10 mouse cellular contexts compared by ENCODE assay signal in the genomic region with DNA sequence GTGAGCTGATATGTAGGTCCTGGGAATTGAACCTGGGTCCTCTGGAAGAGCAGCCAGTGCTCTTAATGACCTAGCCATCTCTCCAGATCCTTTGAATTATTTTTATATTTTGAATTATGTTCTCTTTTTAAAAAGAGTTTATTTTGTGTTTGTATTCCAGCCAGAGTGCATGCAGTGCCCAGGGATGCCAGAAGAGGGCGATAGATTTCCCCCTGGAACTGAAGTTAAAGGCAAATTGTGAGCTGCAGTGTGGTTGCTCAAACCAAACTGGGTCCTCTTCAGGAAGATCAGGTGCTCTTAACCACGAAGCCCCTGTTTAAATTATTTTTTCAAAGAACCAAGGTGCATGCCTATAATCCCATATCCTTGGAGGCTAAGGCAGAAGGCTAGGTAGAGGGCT. TPM values are rescaled to one million over a fixed set of nuclear protein-coding genes. Genes with fewer than 3 reads are reported as not detected.
DNase-seq lines count a peak whose midpoint lies in the region; ATAC-seq and TF ChIP-seq lines count a peak whose summit lies in the region.
"Had no signal": no experiment of that assay in that cellular context is flagged by ENCODE, and none has a peak within 500 bp of the region (broad histone marks: within the 10 kb centered on the region; RNA-seq: fewer than 3 reads in every experiment).

No protein-coding gene starts in this region.

- TF ChIP-seq POLR2A in bone marrow, adult 2 months (IDR thresholded peaks at IDR 0.05; ENCODE audit: borderline replicate concordance, control insufficient read depth, low read depth, low read length) = no peak

- H3K4me2 ChIP-seq in hindbrain, embryonic 11.5 days (replicated peaks; ENCODE audit: low read depth, low read length) = no peak overlapping the region
- no peak overlapping the region for H3K4me2 ChIP-seq in hindbrain, embryonic 13.5 days
- H3K4me2 ChIP-seq: midbrain, embryonic 12.5 days had no signal

- H3K9me3 ChIP-seq in hindbrain, embryonic 11.5 days (ENCODE audit: control insufficient read depth, low read length) = no peaks in the 10 kb centered on the region
- no peaks in the 10 kb centered on the region for H3K9me3 ChIP-seq in hindbrain, embryonic 13.5 days
- H3K9me3 ChIP-seq: midbrain, embryonic 12.5 days had no signal

- H3K27ac ChIP-seq in hindbrain, embryonic 11.5 days (ENCODE audit: low read depth, low read length) = no peak overlapping the region
- no peak overlapping the region for H3K27ac ChIP-seq in hindbrain, embryonic 13.5 days
- H3K27ac ChIP-seq in bone marrow, adult 2 months (ENCODE audit: control insufficient read depth, insufficient read depth, low read depth, low read length, poor library complexity) = no peak overlapping the region
- H3K27ac ChIP-seq: midbrain, embryonic 12.5 days had no signal

- no peaks in the 10 kb centered on the region for H3K27me3 ChIP-seq in hindbrain, embryonic 11.5 days (ENCODE audit: control insufficient read depth, insufficient read depth, low read length)
- no peaks in the 10 kb centered on the region; the same call in none of the 2 replicates for H3K27me3 ChIP-seq in hindbrain, embryonic 13.5 days

- 17% methylated on average over 2 of the region's 2 CpGs for WGBS in hindbrain, embryonic 11.5 days
- WGBS in hindbrain, embryonic 13.5 days = 11% methylated on average over 2 of the region's 2 CpGs
- 38% methylated on average over 2 of the region's 2 CpGs for WGBS in bone marrow, adult 2 months

- no peaks in the 10 kb centered on the region for H3K36me3 ChIP-seq in hindbrain, embryonic 11.5 days (ENCODE audit: control insufficient read depth, insufficient read depth, low read length)
- no peaks in the 10 kb centered on the region for H3K36me3 ChIP-seq in hindbrain, embryonic 13.5 days
- H3K36me3 ChIP-seq: midbrain, embryonic 12.5 days had no signal

- no peaks in the 10 kb centered on the region for H3K4me1 ChIP-seq in hindbrain, embryonic 11.5 days (replicated peaks; ENCODE audit: control insufficient read depth, insufficient read depth, low read length)
- H3K4me1 ChIP-seq in hindbrain, embryonic 13.5 days (replicated peaks) = peaks cover 3% of the 10 kb centered on the region
- no peaks in the 10 kb centered on the region; the same call in 1 of the 2 replicates for H3K4me1 ChIP-seq in bone marrow, adult 2 months (ENCODE audit: control insufficient read depth, insufficient read depth, low read length)

- H3K9ac ChIP-seq in hindbrain, embryonic 11.5 days (ENCODE audit: low read depth, low read length) = no peak overlapping the region
- no peak overlapping the region for H3K9ac ChIP-seq in hindbrain, embryonic 13.5 days
- H3K9ac ChIP-seq: midbrain, embryonic 12.5 days had no signal

- TF ChIP-seq CTCF in bone marrow, adult 2 months (IDR thresholded peaks at IDR 0.05; ENCODE audit: control insufficient read depth, insufficient read depth, low read length) = peak; percentile 60

- peak; percentile 45 for DNase-seq in hindbrain, embryonic 11.5 days (ENCODE audit: low spot score)
- DNase-seq in right cerebral cortex, postnatal 4 days = peak; percentile 56
- no peak for DNase-seq in right cerebral cortex, postnatal 14 days
- peak; percentile 74 for DNase-seq in thymus, postnatal 4 days
- no peak for DNase-seq in ovary, postnatal 10 days (ENCODE audit: low spot score)
- DNase-seq: adrenal gland, postnatal 36 days; right cerebral cortex, postnatal 25 days had no signal

- no peak for ATAC-seq in hindbrain, embryonic 11.5 days (ENCODE audit: low FRiP score)
- no peak for ATAC-seq in hindbrain, embryonic 13.5 days (ENCODE audit: low FRiP score)

- H3K4me3 ChIP-seq in hindbrain, embryonic 11.5 days (ENCODE audit: low read depth, low read length) = no peak overlapping the region
- H3K4me3 ChIP-seq in hindbrain, embryonic 13.5 days = no peak overlapping the region
- no peak overlapping the region for H3K4me3 ChIP-seq in bone marrow, adult 2 months (replicated peaks; ENCODE audit: control insufficient read depth, low read depth, low read length)
- H3K4me3 ChIP-seq: midbrain, embryonic 12.5 days had no signal

RNA-seq across cellular contexts. Expression of a gene that starts 5.3 kb away (rescaled TPM):
- polyA plus RNA-seq in hindbrain, embryonic 11.5 days (2014; fragmentation: Nextera tagmentation; extraction: Ambion mirVana) = 29.4 and 33.5 TPM in 2 replicates
- 36.4 and 42.5 TPM in 2 replicates for polyA plus RNA-seq in hindbrain, embryonic 13.5 days (2015; fragmentation: Nextera tagmentation; extraction: Ambion mirVana)
- polyA plus RNA-seq in bone marrow, adult 2 months (2011; ENCODE audit: insufficient read depth, insufficient read length, low replicate concordance, missing spikeins) = 1.8 and 3.1 TPM in 2 replicates

RNA-seq across cellular contexts. Expression of a gene that starts 43.2 kb away (rescaled TPM):
- polyA plus RNA-seq in hindbrain, embryonic 11.5 days (2014; fragmentation: Nextera tagmentation; extraction: Ambion mirVana) = 16.2 and 21.4 TPM in 2 replicates
- 16.9 and 18.5 TPM in 2 replicates for polyA plus RNA-seq in hindbrain, embryonic 13.5 days (2015; fragmentation: Nextera tagmentation; extraction: Ambion mirVana)
- 4.9 and 12.2 TPM in 2 replicates for polyA plus RNA-seq in bone marrow, adult 2 months (2011; ENCODE audit: insufficient read depth, insufficient read length, low replicate concordance, missing spikeins)

Comparison
In these comparisons a context has a peak if more than half of its experiments do, and no peak if none do; other contexts are left out.
1. DNase-seq: peak in hindbrain, embryonic 11.5 days (single experiment), right cerebral cortex, postnatal 4 days (single experiment) and thymus, postnatal 4 days (single experiment); none in right cerebral cortex, postnatal 14 days (single experiment) and ovary, postnatal 10 days (single experiment).